Mouse (Mus musculus): ENCODE data around the gene Gm42906.

GRCm38 (mm10) chr5:151231411-151231810, 196.6 kb downstream of the Gm42906 start:
- no peak for TF ChIP-seq CTCF (conservative IDR thresholded peaks at IDR 0.05; ENCODE audit: insufficient read depth, insufficient read length, low read depth, low read length)
- no peak for TF ChIP-seq POLR2A (IDR thresholded peaks at IDR 0.05; ENCODE audit: low read depth, low read length)
